Mouse (Mus musculus) midbrain, embryonic 16.5 days (tissue): ENCODE results near the gene Btc. TPM values are rescaled to one million over a fixed set of nuclear protein-coding genes. Genes with fewer than 3 reads are reported as not detected.

Experiments
- ATAC-seq: fragments of 200-750 bp; cut with Nextera tagmentation; 2 replicates; pipeline ENCODE4 v1.8.0; 2017; ENCODE audit warnings: moderate TSS enrichment
- H3K27ac ChIP-seq: fragments of 300-500 bp; sonication (generic); 2 replicates; pipeline ENCODE4 v1.5.1; 2014; ENCODE audit warnings: mild to moderate bottlenecking, low read length, mixed read lengths
- H3K27me3 ChIP-seq: fragments of 300-500 bp; sonication (generic); 2 replicates; pipeline ENCODE4 v1.6.1; 2014; ENCODE audit warnings: low read depth, low read length, mixed read lengths; ENCODE audit not compliant: control insufficient read depth, insufficient read depth
- H3K36me3 ChIP-seq: fragments of 300-500 bp; sonication (generic); 2 replicates; pipeline ENCODE4 v1.6.1; 2014; ENCODE audit warnings: mild to moderate bottlenecking, low read length, moderate library complexity, mixed read lengths; ENCODE audit not compliant: control insufficient read depth, insufficient read depth
- H3K4me1 ChIP-seq: fragments of 300-500 bp; sonication (generic); 2 replicates; pipeline ENCODE4 v1.6.1; 2014; ENCODE audit warnings: mild to moderate bottlenecking, low read length, mixed read lengths; ENCODE audit not compliant: control insufficient read depth, insufficient read depth
- H3K4me2 ChIP-seq: fragments of 300-500 bp; sonication (generic); 2 replicates; pipeline ENCODE4 v1.6.1; 2014; ENCODE audit warnings: mild to moderate bottlenecking, low read length, mixed read lengths
- H3K4me3 ChIP-seq: fragments of 300-500 bp; sonication (generic); 2 replicates; pipeline ENCODE4 v1.5.1; 2014; ENCODE audit warnings: low read depth, mild to moderate bottlenecking, low read length, moderate library complexity, mixed read lengths
- H3K9ac ChIP-seq: fragments of 300-500 bp; sonication (generic); 2 replicates; pipeline ENCODE4 v1.6.1; 2014; ENCODE audit warnings: low read depth, low read length, mixed read lengths
- H3K9me3 ChIP-seq: fragments of 300-500 bp; sonication (generic); replicated peaks from 2 replicates; pipeline ENCODE4 v1.6.1; 2014; ENCODE audit warnings: mild to moderate bottlenecking, low read length, mixed read lengths; ENCODE audit not compliant: control insufficient read depth, poor library complexity, severe bottlenecking
- WGBS: fragments of 180-500 bp; shearing (Covaris S2); extraction: QIAGEN DNeasy Blood & Tissue Kit; methylation state at CpG from one replicate; pipeline ENCODE4 v1.1.7; 2014; 5-methylcytosine and 5-hydroxymethylcytosine counted together
- polyA plus RNA-seq: library from polyadenylated mRNA; unstranded; fragments of >200 nt; fragmentation: Nextera tagmentation; extraction: Ambion mirVana; gene quantifications from 2 replicates; pipeline ENCODE4 v1.2.1, GENCODE M21; 2015

The Btc gene
- polyA plus RNA-seq, 1 experiment from 2014 or later, result 0.18 TPM

GRCm38 (mm10) chr5:91334227-91334626 lies 68.6 kb downstream of the Btc start:
- Histone ChIP-seq H3K36me3 (no peaks in the 10 kb centered on the region), H3K9me3 (no peaks in the 10 kb centered on the region), H3K4me3 (no peak overlapping the region), H3K4me1 (no peaks in the 10 kb centered on the region), H3K9ac (no peak overlapping the region), H3K27ac (no peak overlapping the region), H3K27me3 (no peaks in the 10 kb centered on the region), H3K4me2 (no peak overlapping the region)
- 92% methylated on average over 4 of the region's 4 CpGs for WGBS
- no peak for ATAC-seq

GRCm38 (mm10) chr5:91332079-91332865 lies 70.5 kb downstream of the Btc start:
- no peak overlapping the region for H3K27ac ChIP-seq
- no peaks in the 10 kb centered on the region for H3K36me3 ChIP-seq
- H3K9me3 ChIP-seq, result no peaks in the 10 kb centered on the region
- H3K4me1 ChIP-seq, result no peaks in the 10 kb centered on the region
- no peak for ATAC-seq
- no peak overlapping the region for H3K4me2 ChIP-seq
- no peak overlapping the region for H3K9ac ChIP-seq
- H3K4me3 ChIP-seq, result no peak overlapping the region
- WGBS, result 79% methylated on average over 4 of the region's 4 CpGs
- H3K27me3 ChIP-seq, result no peaks in the 10 kb centered on the region

DNA sequence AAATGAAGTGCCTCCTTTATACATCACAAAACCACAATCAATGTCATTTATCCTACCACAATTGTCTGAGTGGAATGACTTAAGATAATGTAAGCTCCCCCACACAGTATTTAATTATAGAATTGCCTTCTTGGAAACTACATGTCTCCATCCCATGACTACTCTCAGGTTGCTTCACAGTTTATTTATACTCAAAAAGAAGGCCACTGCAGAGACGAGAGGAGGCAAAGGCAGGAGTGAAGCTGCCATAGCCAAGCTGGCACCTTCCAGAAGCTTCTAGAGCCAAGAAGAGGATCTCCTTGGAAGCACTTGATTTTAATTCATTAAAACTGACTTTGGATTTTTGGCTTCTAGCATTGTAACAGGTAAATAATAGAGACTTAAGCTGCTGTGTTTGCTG lies 81.0 kb downstream of the Btc start:
- Histone ChIP-seq H3K27me3 (no peaks in the 10 kb centered on the region), H3K9me3 (no peaks in the 10 kb centered on the region), H3K9ac (no peak overlapping the region), H3K4me1 (no peaks in the 10 kb centered on the region), H3K36me3 (no peaks in the 10 kb centered on the region), H3K4me2 (no peak overlapping the region), H3K4me3 (no peak overlapping the region), H3K27ac (no peak overlapping the region)
- WGBS, result 90% methylated on average over 1 of the region's 1 CpGs
- no peak for ATAC-seq

DNA sequence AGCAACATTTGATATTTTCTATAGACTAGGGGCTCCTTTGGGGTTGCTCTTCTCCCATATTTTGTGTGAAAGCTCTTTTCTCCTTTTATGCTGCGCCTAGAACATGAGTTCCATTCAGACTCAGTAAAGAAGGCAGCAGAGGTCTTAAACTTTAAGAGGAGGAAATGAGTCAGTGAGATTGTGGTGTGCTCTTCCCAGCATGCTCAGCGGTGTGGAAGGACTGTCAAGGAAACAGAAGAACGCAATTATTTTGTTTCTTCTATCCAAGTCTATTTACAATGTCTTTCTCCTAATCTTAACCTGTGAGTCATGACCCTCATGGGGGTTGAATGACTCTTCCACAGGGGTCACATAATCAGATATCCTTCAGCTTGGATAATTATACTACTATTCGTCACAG lies 82.4 kb downstream of the Btc start:
- H3K36me3 ChIP-seq, result no peaks in the 10 kb centered on the region
- H3K9me3 ChIP-seq, result no peaks in the 10 kb centered on the region
- no peak overlapping the region for H3K27ac ChIP-seq
- no peak overlapping the region for H3K4me3 ChIP-seq
- no peak overlapping the region for H3K9ac ChIP-seq
- no peaks in the 10 kb centered on the region for H3K27me3 ChIP-seq
- no peaks in the 10 kb centered on the region for H3K4me1 ChIP-seq
- 86% methylated on average over 4 of the region's 4 CpGs for WGBS
- no peak for ATAC-seq
- H3K4me2 ChIP-seq, result no peak overlapping the region

DNA sequence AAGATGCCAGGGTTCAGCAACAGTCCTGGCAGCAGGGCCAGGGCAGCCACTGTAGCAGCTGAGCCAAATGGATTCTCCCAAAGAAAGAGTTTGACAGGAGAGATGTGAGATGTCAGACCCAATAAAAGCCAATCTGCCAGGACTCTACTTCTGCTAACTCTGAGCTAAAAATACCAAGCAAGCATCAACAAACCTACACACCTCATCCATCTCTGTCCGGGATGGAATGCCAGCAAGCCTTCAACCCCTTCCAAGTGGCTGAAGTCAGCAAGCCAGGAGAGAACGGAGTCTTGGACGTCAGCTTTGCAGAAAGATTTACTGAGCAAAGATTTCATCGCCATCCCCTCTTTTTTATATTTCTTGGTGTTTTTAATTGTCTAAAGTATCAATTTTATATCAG lies 88.8 kb downstream of the Btc start:
- 96% methylated on average over 4 of the region's 4 CpGs for WGBS
- no peaks in the 10 kb centered on the region for H3K36me3 ChIP-seq
- no peaks in the 10 kb centered on the region for H3K9me3 ChIP-seq
- no peak overlapping the region for H3K4me3 ChIP-seq
- no peaks in the 10 kb centered on the region for H3K27me3 ChIP-seq
- no peak for ATAC-seq
- H3K4me2 ChIP-seq, result no peak overlapping the region
- H3K27ac ChIP-seq, result no peak overlapping the region
- H3K4me1 ChIP-seq, result no peaks in the 10 kb centered on the region
- no peak overlapping the region for H3K9ac ChIP-seq

GRCm38 (mm10) chr5:91311767-91312166 lies 91.0 kb downstream of the Btc start:
- Histone ChIP-seq H3K4me3 (no peak overlapping the region), H3K36me3 (no peaks in the 10 kb centered on the region), H3K9me3 (no peaks in the 10 kb centered on the region), H3K27ac (no peak overlapping the region), H3K4me1 (no peaks in the 10 kb centered on the region), H3K27me3 (no peaks in the 10 kb centered on the region), H3K9ac (no peak overlapping the region), H3K4me2 (no peak overlapping the region)
- ATAC-seq, result no peak
- 55% methylated on average over 4 of the region's 4 CpGs for WGBS

GRCm38 (mm10) chr5:91308576-91308975 lies 94.2 kb downstream of the Btc start:
- H3K27me3 ChIP-seq, result no peaks in the 10 kb centered on the region
- 80% methylated on average over 7 of the region's 7 CpGs for WGBS
- H3K9ac ChIP-seq, result no peak overlapping the region
- H3K4me3 ChIP-seq, result no peak overlapping the region
- no peak overlapping the region for H3K27ac ChIP-seq
- no peak for ATAC-seq
- H3K4me1 ChIP-seq, result no peaks in the 10 kb centered on the region
- no peak overlapping the region for H3K4me2 ChIP-seq
- H3K9me3 ChIP-seq, result no peaks in the 10 kb centered on the region
- no peaks in the 10 kb centered on the region for H3K36me3 ChIP-seq

DNA sequence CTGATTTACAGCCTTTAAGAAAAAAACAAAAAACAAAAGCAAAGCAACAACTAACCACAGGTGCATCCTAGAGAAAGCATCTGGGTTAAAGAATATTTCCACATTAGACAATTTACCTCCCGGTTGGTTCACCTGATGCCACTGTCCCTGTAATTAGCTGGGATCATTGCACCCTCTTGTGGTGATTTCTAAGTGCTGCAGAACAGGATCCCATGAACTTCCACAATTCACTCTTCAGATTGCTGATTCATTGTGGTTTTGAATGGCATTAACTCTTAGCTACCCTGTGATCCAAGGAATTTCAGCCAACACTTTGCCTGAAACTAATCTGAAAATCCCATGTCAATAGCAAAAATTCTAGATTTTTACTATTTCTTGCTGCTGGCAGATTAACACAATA lies 94.9 kb downstream of the Btc start:
- H3K9me3 ChIP-seq, result no peaks in the 10 kb centered on the region
- 17% methylated on average over 1 of the region's 1 CpGs for WGBS
- no peak overlapping the region for H3K4me3 ChIP-seq
- H3K4me2 ChIP-seq, result no peak overlapping the region
- no peaks in the 10 kb centered on the region for H3K36me3 ChIP-seq
- H3K4me1 ChIP-seq, result no peaks in the 10 kb centered on the region
- no peaks in the 10 kb centered on the region for H3K27me3 ChIP-seq
- H3K9ac ChIP-seq, result no peak overlapping the region
- no peak overlapping the region for H3K27ac ChIP-seq
- peak; percentile 82 for ATAC-seq
